Mouse (Mus musculus): ENCODE measurements around the gene Rab20. TPM values are rescaled to one million over a fixed set of nuclear protein-coding genes. Genes with fewer than 3 reads are reported as not detected.
"Not testable (repeated sequence)": the region's sequence is repeated elsewhere in the genome, so short reads cannot be mapped to it uniquely, and the experiment has no call there.

Rab20 gene
- total and polyA plus RNA-seq, 3 experiments, result not detected

DNA sequence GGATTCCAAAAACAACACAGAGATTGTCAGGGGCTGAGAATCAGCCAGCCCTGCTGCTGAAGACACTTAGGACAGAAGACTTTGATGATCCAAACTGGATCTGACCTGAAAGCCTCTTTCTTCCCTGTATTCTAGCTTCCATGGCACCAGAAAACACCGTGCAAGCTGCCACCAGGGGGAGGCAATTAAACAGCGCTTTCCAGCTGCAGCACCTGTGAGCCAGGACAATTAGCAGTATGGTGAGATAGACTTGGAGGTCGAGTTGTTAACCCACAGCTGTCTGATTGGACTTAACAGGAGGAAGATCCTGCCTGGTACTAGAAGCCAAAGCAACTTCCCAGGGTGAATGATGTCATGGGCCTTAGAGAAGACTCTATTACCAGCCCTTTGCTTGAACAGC lies 9.4 kb downstream of the Rab20 start:
- H3K36me3 ChIP-seq (replicated peaks), result no peaks in the 10 kb centered on the region
- TF ChIP-seq CTCF (IDR thresholded peaks at IDR 0.05; ENCODE audit: low read depth, low read length), result no peak
- TF ChIP-seq GATA2 (IDR thresholded peaks at IDR 0.05; ENCODE audit: borderline replicate concordance, low read depth, low read length), result no peak
- TF ChIP-seq TAL1 (conservative IDR thresholded peaks at IDR 0.05; ENCODE audit: low read depth, low read length), result no peak
- TF ChIP-seq GATA1 (IDR thresholded peaks at IDR 0.05; ENCODE audit: borderline replicate concordance, low read length), result no peak
- no peak for TF ChIP-seq POLR2AphosphoS5 (IDR thresholded peaks at IDR 0.05; ENCODE audit: insufficient replicate concordance, low read depth, low read length)
- no peak for ATAC-seq (ENCODE audit: extremely low read depth, insufficient number of reproducible peaks, low FRiP score, poor library complexity, severe bottlenecking)
- H3K4me3 ChIP-seq (ENCODE audit: low read depth, low read length), result no peak overlapping the region
- H3K9me3 ChIP-seq (replicated peaks), result no peaks in the 10 kb centered on the region; the same call in 1 of the 2 replicates
- no peaks in the 10 kb centered on the region for H3K4me1 ChIP-seq (ENCODE audit: insufficient read depth, low read depth, low read length)
- no peak for DNase-seq (ENCODE audit: low spot score)
- H3K27me3 ChIP-seq (ENCODE audit: insufficient read depth, low read length), result peaks cover 25% of the 10 kb centered on the region

DNA sequence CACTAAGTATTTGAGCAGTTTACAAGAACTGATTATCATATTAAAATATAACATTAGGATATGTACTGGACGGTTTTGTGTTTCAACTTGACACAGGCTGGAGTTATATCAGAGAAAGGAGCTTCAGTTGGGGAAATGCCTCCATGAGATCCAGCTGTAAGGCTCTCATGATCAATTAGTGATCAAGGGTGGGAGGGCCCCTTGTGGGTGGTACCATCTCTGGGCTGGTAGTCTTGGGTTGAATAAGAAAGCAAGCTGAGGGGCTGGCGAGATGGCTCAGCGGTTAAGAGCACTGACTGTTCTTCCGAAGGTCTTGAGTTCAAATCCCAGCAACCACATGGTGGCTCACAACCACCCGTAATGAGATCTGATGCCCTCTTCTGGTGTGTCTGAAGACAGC lies 12.0 kb downstream of the Rab20 start:
- not testable (repeated sequence) for ATAC-seq (ENCODE audit: extremely low read depth, insufficient number of reproducible peaks, low FRiP score, poor library complexity, severe bottlenecking); DNase-seq (ENCODE audit: low spot score); H3K4me1 ChIP-seq (ENCODE audit: insufficient read depth, low read depth, low read length)

DNA sequence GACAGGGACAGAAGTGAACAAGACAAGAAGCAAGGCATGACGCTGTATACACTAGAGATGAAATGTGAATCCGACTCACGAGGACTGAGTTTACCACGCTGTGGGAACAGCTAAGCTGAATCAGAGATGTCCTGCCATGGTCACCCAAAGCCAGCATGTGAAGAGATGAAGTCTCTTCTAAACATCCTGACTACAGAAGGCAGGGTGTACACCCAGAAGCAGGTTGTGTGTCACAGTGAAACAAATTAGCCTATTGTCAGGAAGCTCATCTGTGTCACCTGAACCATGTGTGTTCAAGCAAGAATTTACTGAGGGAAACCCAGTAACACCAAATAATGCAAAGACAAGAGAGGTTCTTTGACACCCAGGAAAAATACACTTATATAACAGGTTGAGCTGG lies 12.9 kb downstream of the Rab20 start:
- Histone ChIP-seq H3K27me3 (ENCODE audit: insufficient read depth, low read length) (peaks cover 9% of the 10 kb centered on the region), H3K36me3 (replicated peaks) (no peaks in the 10 kb centered on the region), H3K9me3 (replicated peaks) (no peaks in the 10 kb centered on the region; the same call in 1 of the 2 replicates), H3K4me1 (ENCODE audit: insufficient read depth, low read depth, low read length) (no peaks in the 10 kb centered on the region), H3K4me3 (ENCODE audit: low read depth, low read length) (no peak overlapping the region)
- no peak for DNase-seq (ENCODE audit: low spot score)
- no peak for ATAC-seq (ENCODE audit: extremely low read depth, insufficient number of reproducible peaks, low FRiP score, poor library complexity, severe bottlenecking)
- TF ChIP-seq GATA1 (IDR thresholded peaks at IDR 0.05; ENCODE audit: borderline replicate concordance, low read length) (no peak), POLR2AphosphoS5 (IDR thresholded peaks at IDR 0.05; ENCODE audit: insufficient replicate concordance, low read depth, low read length) (no peak), TAL1 (conservative IDR thresholded peaks at IDR 0.05; ENCODE audit: low read depth, low read length) (no peak), GATA2 (IDR thresholded peaks at IDR 0.05; ENCODE audit: borderline replicate concordance, low read depth, low read length) (no peak), CTCF (IDR thresholded peaks at IDR 0.05; ENCODE audit: low read depth, low read length) (no peak)

More for the DNA sequence above, 12.0 kb downstream of the Rab20 start:
- H3K4me3 ChIP-seq (ENCODE audit: low read depth, low read length); H3K36me3 ChIP-seq (replicated peaks); H3K9me3 ChIP-seq (replicated peaks): not testable (repeated sequence)
- H3K27me3 ChIP-seq (ENCODE audit: insufficient read depth, low read length), result peaks cover 17% of the 10 kb centered on the region

DNA sequence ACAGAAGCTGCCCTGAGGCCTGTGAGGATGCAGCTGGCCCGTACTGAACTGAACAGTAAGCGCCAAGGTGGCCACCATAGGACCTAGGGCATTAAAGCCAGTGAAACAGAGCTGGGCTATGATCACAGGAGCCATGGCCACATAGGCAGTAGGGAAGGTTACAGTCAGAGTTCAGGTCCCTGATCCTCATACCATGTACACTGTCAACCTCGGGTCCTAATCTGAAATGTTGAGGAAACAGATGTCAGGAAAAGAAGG lies 13.9 kb downstream of the Rab20 start:
- no peak for ATAC-seq (ENCODE audit: extremely low read depth, insufficient number of reproducible peaks, low FRiP score, poor library complexity, severe bottlenecking)

DNA sequence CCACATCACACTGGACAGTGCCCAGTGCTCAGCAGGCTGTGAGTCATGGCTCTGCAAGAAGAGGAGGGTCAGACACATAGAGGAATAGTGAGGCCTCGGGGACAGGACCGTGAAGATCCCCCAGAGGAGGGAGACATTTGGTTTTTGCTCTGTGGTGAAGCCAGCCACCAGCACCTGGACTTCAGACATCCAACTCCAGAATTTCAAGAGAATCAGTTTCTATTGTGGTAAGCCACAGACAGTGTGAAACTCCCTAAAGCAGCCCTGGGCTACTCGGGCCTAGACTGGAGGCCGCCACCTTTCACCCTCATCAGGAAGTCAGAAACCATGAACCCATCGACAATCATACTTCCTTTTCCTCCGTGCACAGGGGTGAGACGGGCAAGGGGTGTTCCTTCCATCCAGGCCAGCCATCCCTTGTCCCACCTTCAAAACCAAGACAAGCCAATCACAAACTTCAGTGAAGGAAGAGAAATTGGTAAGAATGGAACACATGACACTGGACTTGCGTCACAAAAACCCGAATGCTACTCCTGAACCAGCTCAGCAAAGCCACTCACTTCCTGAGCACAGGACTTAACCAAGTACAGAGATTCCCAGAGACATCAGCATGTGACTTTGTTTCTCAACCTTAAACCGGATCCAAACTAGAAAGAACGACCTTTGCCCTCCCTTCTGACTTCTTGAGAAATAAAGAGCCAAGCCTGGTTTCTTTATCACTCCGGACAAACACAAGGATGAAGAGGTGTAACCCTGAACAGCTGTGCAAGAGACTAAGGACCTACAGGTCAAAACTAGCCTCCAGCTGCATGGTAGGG lies 14.4 kb downstream of the Rab20 start:
- TF ChIP-seq TAL1 (conservative IDR thresholded peaks at IDR 0.05; ENCODE audit: low read depth, low read length), result no peak
- no peak for TF ChIP-seq CTCF (IDR thresholded peaks at IDR 0.05; ENCODE audit: low read depth, low read length)
- TF ChIP-seq GATA1 (IDR thresholded peaks at IDR 0.05; ENCODE audit: borderline replicate concordance, low read length), result no peak
- TF ChIP-seq GATA2 (IDR thresholded peaks at IDR 0.05; ENCODE audit: borderline replicate concordance, low read depth, low read length), result no peak
- no peak for TF ChIP-seq POLR2AphosphoS5 (IDR thresholded peaks at IDR 0.05; ENCODE audit: insufficient replicate concordance, low read depth, low read length)
- Histone ChIP-seq H3K9me3 (replicated peaks) (no peaks in the 10 kb centered on the region; the same call in 1 of the 2 replicates), H3K36me3 (replicated peaks) (no peaks in the 10 kb centered on the region), H3K4me1 (ENCODE audit: insufficient read depth, low read depth, low read length) (no peaks in the 10 kb centered on the region), H3K27me3 (ENCODE audit: insufficient read depth, low read length) (peaks cover 9% of the 10 kb centered on the region), H3K4me3 (ENCODE audit: low read depth, low read length) (no peak overlapping the region)
- no peak for DNase-seq (ENCODE audit: low spot score)
- ATAC-seq (ENCODE audit: extremely low read depth, insufficient number of reproducible peaks, low FRiP score, poor library complexity, severe bottlenecking), result no peak

More for the DNA sequence above, 13.9 kb downstream of the Rab20 start:
- DNase-seq (ENCODE audit: low spot score), result no peak
- TF ChIP-seq CTCF (IDR thresholded peaks at IDR 0.05; ENCODE audit: low read depth, low read length), result no peak
- TF ChIP-seq POLR2AphosphoS5 (IDR thresholded peaks at IDR 0.05; ENCODE audit: insufficient replicate concordance, low read depth, low read length), result no peak
- no peak for TF ChIP-seq TAL1 (conservative IDR thresholded peaks at IDR 0.05; ENCODE audit: low read depth, low read length)
- no peak for TF ChIP-seq GATA1 (IDR thresholded peaks at IDR 0.05; ENCODE audit: borderline replicate concordance, low read length)
- TF ChIP-seq GATA2 (IDR thresholded peaks at IDR 0.05; ENCODE audit: borderline replicate concordance, low read depth, low read length), result no peak
- Histone ChIP-seq H3K36me3 (replicated peaks) (no peaks in the 10 kb centered on the region), H3K9me3 (replicated peaks) (no peaks in the 10 kb centered on the region; the same call in 1 of the 2 replicates), H3K4me3 (ENCODE audit: low read depth, low read length) (no peak overlapping the region), H3K4me1 (ENCODE audit: insufficient read depth, low read depth, low read length) (no peaks in the 10 kb centered on the region), H3K27me3 (ENCODE audit: insufficient read depth, low read length) (peaks cover 9% of the 10 kb centered on the region)

DNA sequence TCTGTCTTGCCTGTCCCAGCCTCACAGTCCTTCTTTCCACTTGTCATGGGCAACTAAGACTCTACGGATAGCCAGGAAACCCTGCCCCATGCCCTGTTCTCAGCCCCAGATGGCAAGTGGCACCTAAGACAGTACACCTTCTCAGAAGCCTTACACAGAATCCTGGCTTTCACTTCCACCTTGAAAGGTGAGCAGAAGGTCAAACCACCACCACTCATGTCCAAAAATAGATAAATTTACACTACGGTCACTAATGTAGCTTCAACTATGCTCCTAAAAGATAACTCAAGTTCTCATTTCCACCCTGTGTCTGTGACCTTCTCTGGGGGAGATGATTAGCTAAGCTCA lies 15.0 kb downstream of the Rab20 start:
- H3K36me3 ChIP-seq (replicated peaks), result no peaks in the 10 kb centered on the region
- TF ChIP-seq TAL1 (conservative IDR thresholded peaks at IDR 0.05; ENCODE audit: low read depth, low read length), result no peak
- TF ChIP-seq POLR2AphosphoS5 (IDR thresholded peaks at IDR 0.05; ENCODE audit: insufficient replicate concordance, low read depth, low read length), result no peak
- no peak for TF ChIP-seq CTCF (IDR thresholded peaks at IDR 0.05; ENCODE audit: low read depth, low read length)
- TF ChIP-seq GATA2 (IDR thresholded peaks at IDR 0.05; ENCODE audit: borderline replicate concordance, low read depth, low read length), result no peak
- TF ChIP-seq GATA1 (IDR thresholded peaks at IDR 0.05; ENCODE audit: borderline replicate concordance, low read length), result no peak
- no peak for ATAC-seq (ENCODE audit: extremely low read depth, insufficient number of reproducible peaks, low FRiP score, poor library complexity, severe bottlenecking)
- H3K9me3 ChIP-seq (replicated peaks), result no peaks in the 10 kb centered on the region; the same call in 1 of the 2 replicates
- no peak for DNase-seq (ENCODE audit: low spot score)
- H3K27me3 ChIP-seq (ENCODE audit: insufficient read depth, low read length), result peaks cover 9% of the 10 kb centered on the region
- H3K4me1 ChIP-seq (ENCODE audit: insufficient read depth, low read depth, low read length), result no peaks in the 10 kb centered on the region
- no peak overlapping the region for H3K4me3 ChIP-seq (ENCODE audit: low read depth, low read length)
